8 mouse cellular contexts compared by ENCODE assay signal in the genomic region with DNA sequence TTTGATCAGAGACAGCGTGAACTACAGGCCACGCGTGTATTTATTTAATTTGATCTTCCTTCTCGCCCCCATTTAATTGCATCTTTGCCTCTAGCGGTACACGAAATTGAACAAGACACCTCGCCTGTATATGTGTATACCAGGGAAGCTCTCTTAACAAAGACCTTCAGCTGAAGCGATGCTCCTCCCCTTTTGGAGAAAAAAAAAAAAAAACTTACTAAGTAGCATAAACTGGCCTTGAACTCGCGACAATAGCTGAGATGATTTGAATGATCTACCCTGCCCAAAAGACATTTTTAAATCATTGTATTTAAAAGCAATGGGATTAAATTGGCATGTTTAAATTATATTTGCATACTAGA. TPM values are rescaled to one million over a fixed set of nuclear protein-coding genes. Genes with fewer than 3 reads are reported as not detected.
A peak's percentile ranks its signal among the peaks of the same experiment; 100 is the strongest.
DNase-seq lines count a peak whose midpoint lies in the region; ATAC-seq and TF ChIP-seq lines count a peak whose summit lies in the region.

No protein-coding gene starts in this region.

- peak overlapping the region; percentile 67 for H3K4me3 ChIP-seq in kidney, postnatal 0 days (replicated peaks; ENCODE audit: low read depth, low read length)
- H3K4me3 ChIP-seq in embryonic facial prominence, embryonic 11.5 days (ENCODE audit: low read depth, low read length): peak overlapping the region; percentile 74
- H3K4me3 ChIP-seq in intestine, embryonic 14.5 days (ENCODE audit: low read depth, low read length): peak overlapping the region; percentile 77
- peak overlapping the region; percentile 80 for H3K4me3 ChIP-seq in midbrain, postnatal 0 days (ENCODE audit: low read depth, low read length)

- under 1% methylated on average over 10 of the region's 10 CpGs for WGBS in kidney, postnatal 0 days
- under 1% methylated on average over 10 of the region's 10 CpGs for WGBS in embryonic facial prominence, embryonic 11.5 days
- 0% methylated on average over 10 of the region's 10 CpGs for WGBS in intestine, embryonic 14.5 days
- under 1% methylated on average over 10 of the region's 10 CpGs for WGBS in midbrain, postnatal 0 days

- no peaks in the 10 kb centered on the region for H3K27me3 ChIP-seq in kidney, postnatal 0 days (ENCODE audit: insufficient read depth, low read length)
- no peaks in the 10 kb centered on the region for H3K27me3 ChIP-seq in embryonic facial prominence, embryonic 11.5 days (ENCODE audit: control insufficient read depth, insufficient read depth, low read length)
- no peaks in the 10 kb centered on the region for H3K27me3 ChIP-seq in intestine, embryonic 14.5 days (replicated peaks; ENCODE audit: control insufficient read depth, insufficient read depth, low read length)
- H3K27me3 ChIP-seq in midbrain, postnatal 0 days (ENCODE audit: insufficient read depth, low read length): no peaks in the 10 kb centered on the region

- no peaks in the 10 kb centered on the region for H3K9me3 ChIP-seq in kidney, postnatal 0 days (replicated peaks; ENCODE audit: low read length)
- H3K9me3 ChIP-seq in embryonic facial prominence, embryonic 11.5 days (replicated peaks; ENCODE audit: control insufficient read depth, low read length): no peaks in the 10 kb centered on the region
- no peaks in the 10 kb centered on the region for H3K9me3 ChIP-seq in intestine, embryonic 14.5 days (ENCODE audit: control insufficient read depth, low read length)
- no peaks in the 10 kb centered on the region for H3K9me3 ChIP-seq in midbrain, postnatal 0 days (ENCODE audit: low read length)

- intact Hi-C loops in gastrocnemius, postnatal 14 days (cut with DNase I; ENCODE audit: low total_unique reads): no loop called here

- H3K9ac ChIP-seq in kidney, postnatal 0 days (ENCODE audit: low read depth, low read length): peak overlapping the region; percentile 72
- peak overlapping the region; percentile 90 for H3K9ac ChIP-seq in embryonic facial prominence, embryonic 11.5 days (replicated peaks; ENCODE audit: low read length)
- peak overlapping the region; percentile 80 for H3K9ac ChIP-seq in intestine, embryonic 14.5 days (ENCODE audit: low read length)
- H3K9ac ChIP-seq in midbrain, postnatal 0 days (replicated peaks; ENCODE audit: low read length, poor library complexity, severe bottlenecking): peak overlapping the region; percentile 86; the same call in 1 of the 2 replicates

- peak overlapping the region; percentile 72 for H3K4me2 ChIP-seq in kidney, postnatal 0 days (ENCODE audit: low read length)
- H3K4me2 ChIP-seq in embryonic facial prominence, embryonic 11.5 days (ENCODE audit: low read depth, low read length): peak overlapping the region; percentile 40
- peak overlapping the region; percentile 57 for H3K4me2 ChIP-seq in intestine, embryonic 14.5 days (ENCODE audit: low read length)
- peak overlapping the region; percentile 43 for H3K4me2 ChIP-seq in midbrain, postnatal 0 days (ENCODE audit: low read depth, low read length, poor library complexity, severe bottlenecking)

- ATAC-seq in kidney, postnatal 0 days (replicated peaks; ENCODE audit: low FRiP score, low read depth): peak; percentile 8; the same call in 1 of the 2 replicates
- peak; percentile 34; the same call in 1 of the 2 replicates for ATAC-seq in embryonic facial prominence, embryonic 11.5 days (replicated peaks; ENCODE audit: insufficient number of reproducible peaks, low FRiP score, low TSS enrichment, low read depth)
- ATAC-seq in intestine, embryonic 14.5 days (replicated peaks; ENCODE audit: low FRiP score, low TSS enrichment, low read depth): peak; percentile 69
- ATAC-seq in midbrain, postnatal 0 days (ENCODE audit: low FRiP score): peak; percentile 45; the same call in 1 of the 2 replicates

- DNase-seq in kidney, postnatal 0 days (ENCODE audit: low spot score): no peak
- DNase-seq in kidney, postnatal 36 days: no peak
- DNase-seq in embryonic facial prominence, embryonic 11.5 days (ENCODE audit: low spot score): no peak
- no peak for DNase-seq in intestine, embryonic 14.5 days (ENCODE audit: low spot score)
- DNase-seq in midbrain, postnatal 0 days (ENCODE audit: low spot score): no peak
- DNase-seq in spleen, postnatal 4 days (ENCODE audit: low spot score in 2 of 2): no peak
- no peak for DNase-seq in gastrocnemius, postnatal 14 days
- no peak for DNase-seq in gastrocnemius, adult 8-10 months (ENCODE audit: low spot score in 2 of 2)

- TF ChIP-seq CTCF in kidney, postnatal 0 days (IDR thresholded peaks at IDR 0.05; ENCODE audit: low read depth): no peak
- TF ChIP-seq CTCF in midbrain, postnatal 0 days (IDR thresholded peaks at IDR 0.05): no peak

- H3K4me1 ChIP-seq in kidney, postnatal 0 days (replicated peaks; ENCODE audit: insufficient read depth, low read length): no peaks in the 10 kb centered on the region; the same call in none of the 2 replicates
- H3K4me1 ChIP-seq in embryonic facial prominence, embryonic 11.5 days (ENCODE audit: control insufficient read depth, insufficient read depth, low read length): no peaks in the 10 kb centered on the region
- H3K4me1 ChIP-seq in intestine, embryonic 14.5 days (replicated peaks; ENCODE audit: control insufficient read depth, insufficient read depth, low read length): peaks cover 9% of the 10 kb centered on the region
- no peaks in the 10 kb centered on the region for H3K4me1 ChIP-seq in midbrain, postnatal 0 days (ENCODE audit: insufficient read depth, low read length)

- H3K36me3 ChIP-seq in kidney, postnatal 0 days (ENCODE audit: insufficient read depth, low read length): peaks cover 24% of the 10 kb centered on the region
- peaks cover 10% of the 10 kb centered on the region for H3K36me3 ChIP-seq in embryonic facial prominence, embryonic 11.5 days (replicated peaks; ENCODE audit: control insufficient read depth, insufficient read depth, low read depth, low read length)
- peaks cover 32% of the 10 kb centered on the region for H3K36me3 ChIP-seq in intestine, embryonic 14.5 days (ENCODE audit: control insufficient read depth, insufficient read depth, low read length)
- H3K36me3 ChIP-seq in midbrain, postnatal 0 days (ENCODE audit: insufficient read depth, low read length): peaks cover 20% of the 10 kb centered on the region

- H3K27ac ChIP-seq in kidney, postnatal 0 days: peak overlapping the region; percentile 95
- peak overlapping the region; percentile 62; the same call in 1 of the 2 replicates for H3K27ac ChIP-seq in embryonic facial prominence, embryonic 11.5 days (replicated peaks; ENCODE audit: low read depth, low read length)
- H3K27ac ChIP-seq in intestine, embryonic 14.5 days (ENCODE audit: low read depth): peak overlapping the region; percentile 95
- H3K27ac ChIP-seq in midbrain, postnatal 0 days (ENCODE audit: low read depth, low read length): peak overlapping the region; percentile 96

RNA-seq across cellular contexts. Expression of a gene that starts 0.4 kb away (rescaled TPM):
- 258 and 302 TPM in 2 replicates for polyA plus RNA-seq in kidney, postnatal 0 days (2015; fragmentation: Nextera tagmentation; extraction: Ambion mirVana)
- polyA plus RNA-seq in embryonic facial prominence, embryonic 11.5 days (2014; fragmentation: Nextera tagmentation; extraction: Ambion mirVana): 489 and 493 TPM in 2 replicates
- 448 and 490 TPM in 2 replicates for polyA plus RNA-seq in intestine, embryonic 14.5 days (2014; fragmentation: Nextera tagmentation; extraction: Ambion mirVana)
- 463 and 516 TPM in 2 replicates for total RNA-seq in midbrain, postnatal 0 days (2014; rRNA removed)
- 461 and 464 TPM in 2 replicates for polyA plus RNA-seq in midbrain, postnatal 0 days (2015; fragmentation: Nextera tagmentation; extraction: Ambion mirVana)
- total RNA-seq in gastrocnemius, postnatal 14 days (2021): 100 to 1,000 TPM; 140 to 150 TPM
- total RNA-seq in gastrocnemius, adult 8-10 months (2022): 100 to 1,000 TPM; 504 to 612 (median 591) TPM

RNA-seq across cellular contexts. Expression of a gene that starts 28.3 kb away (rescaled TPM):
- polyA plus RNA-seq in kidney, postnatal 0 days (2015; fragmentation: Nextera tagmentation; extraction: Ambion mirVana): 33.3 and 33.9 TPM in 2 replicates
- polyA plus RNA-seq in embryonic facial prominence, embryonic 11.5 days (2014; fragmentation: Nextera tagmentation; extraction: Ambion mirVana): 49.7 and 50.6 TPM in 2 replicates
- 31.8 and 38.2 TPM in 2 replicates for polyA plus RNA-seq in intestine, embryonic 14.5 days (2014; fragmentation: Nextera tagmentation; extraction: Ambion mirVana)
- total RNA-seq in midbrain, postnatal 0 days (2014; rRNA removed): 24.5 and 41.5 TPM in 2 replicates
- polyA plus RNA-seq in midbrain, postnatal 0 days (2015; fragmentation: Nextera tagmentation; extraction: Ambion mirVana): 36.1 and 38.0 TPM in 2 replicates
- total RNA-seq in gastrocnemius, postnatal 14 days (2021): 10 to 100 TPM; 14.9 to 17.6 TPM
- total RNA-seq in gastrocnemius, adult 8-10 months (2022): 10 to 100 TPM; 19.5 to 28.2 (median 20.1) TPM

RNA-seq across cellular contexts. Expression of a gene that starts 42.3 kb away (rescaled TPM):
- 38.9 and 43.1 TPM in 2 replicates for polyA plus RNA-seq in kidney, postnatal 0 days (2015; fragmentation: Nextera tagmentation; extraction: Ambion mirVana)
- polyA plus RNA-seq in embryonic facial prominence, embryonic 11.5 days (2014; fragmentation: Nextera tagmentation; extraction: Ambion mirVana): 19.0 and 21.0 TPM in 2 replicates
- polyA plus RNA-seq in intestine, embryonic 14.5 days (2014; fragmentation: Nextera tagmentation; extraction: Ambion mirVana): 24.3 and 27.3 TPM in 2 replicates
- total RNA-seq in midbrain, postnatal 0 days (2014; rRNA removed): 70.5 and 70.9 TPM in 2 replicates
- 66.8 and 67.5 TPM in 2 replicates for polyA plus RNA-seq in midbrain, postnatal 0 days (2015; fragmentation: Nextera tagmentation; extraction: Ambion mirVana)
- total RNA-seq in gastrocnemius, postnatal 14 days (2021): 1 to 10 TPM; 8.6 to 8.8 TPM
- total RNA-seq in gastrocnemius, adult 8-10 months (2022): 1 to 10 TPM; 2.0 to 3.4 (median 3.1) TPM

Comparison
In these comparisons a context has a peak if more than half of its experiments do, and no peak if none do; other contexts are left out.
1. ATAC-seq: peak in every context shown above with its lines; median percentile 69 in intestine, embryonic 14.5 days; 45 in midbrain, postnatal 0 days; 34 in embryonic facial prominence, embryonic 11.5 days; 8 in kidney, postnatal 0 days.